Mouse (Mus musculus): Measurements from ENCODE around the gene Mtmr12. TPM values are rescaled to one million over a fixed set of nuclear protein-coding genes. Genes with fewer than 3 reads are reported as not detected.

Gene Mtmr12
- polyA plus RNA-seq, 1 experiment: 30.5 TPM

DNA sequence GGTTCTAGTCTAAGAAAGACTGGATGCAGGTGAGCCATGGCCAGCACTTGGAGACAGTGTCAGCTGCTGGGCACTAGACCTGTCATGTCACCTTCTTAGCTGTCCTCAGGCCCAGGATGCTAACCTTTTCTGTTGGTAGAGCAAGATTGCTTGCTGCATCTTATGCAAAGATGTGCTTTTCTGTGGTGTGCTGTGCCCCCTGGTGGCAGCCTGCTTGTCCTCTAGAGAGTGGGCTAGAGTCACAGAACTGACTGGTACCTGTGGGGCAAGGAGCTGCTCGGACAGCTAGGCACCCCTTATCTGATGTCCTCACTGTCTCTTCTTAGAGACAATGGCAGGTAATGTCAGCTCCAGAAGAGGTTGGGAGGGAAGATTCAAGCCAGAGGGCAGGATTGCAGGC, 63.2 kb downstream of the Mtmr12 start:
- Histone ChIP-seq H3K4me1 (ENCODE audit: control insufficient read depth, insufficient read depth, low read length) (no peaks in the 10 kb centered on the region), H3K27ac (ENCODE audit: insufficient read depth, low read length) (no peak overlapping the region), H3K4me3 (ENCODE audit: insufficient read depth, low read length) (no peak overlapping the region)
- no peak for TF ChIP-seq POLR2A (IDR thresholded peaks at IDR 0.05; ENCODE audit: extremely low read depth, insufficient read depth, low read length)
- peak; percentile 88 for TF ChIP-seq CTCF (IDR thresholded peaks at IDR 0.05; ENCODE audit: extremely low read depth, insufficient read depth, low read length)

DNA sequence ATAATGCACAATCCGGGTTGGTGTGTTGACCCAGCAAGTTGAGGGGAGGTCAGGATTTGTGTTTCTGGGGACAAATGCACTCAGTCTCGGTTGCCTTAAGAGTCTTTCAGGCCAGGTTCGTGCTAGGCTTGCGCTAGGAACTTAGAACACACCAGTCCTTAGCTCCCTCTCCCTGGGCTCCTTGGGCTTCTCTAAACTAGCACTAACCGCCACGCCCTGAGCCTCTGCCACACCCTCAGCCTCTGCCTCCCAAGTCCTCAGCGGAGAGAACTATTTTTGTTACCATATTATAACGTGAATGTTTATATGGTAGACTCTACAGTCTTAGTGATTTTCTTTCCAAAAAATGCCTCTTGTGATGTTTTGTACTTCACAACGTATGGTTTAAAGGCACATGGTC, 66.5 kb downstream of the Mtmr12 start:
- no peaks in the 10 kb centered on the region for H3K4me1 ChIP-seq (ENCODE audit: control insufficient read depth, insufficient read depth, low read length)
- H3K27ac ChIP-seq (ENCODE audit: insufficient read depth, low read length): no peak overlapping the region
- TF ChIP-seq POLR2A (IDR thresholded peaks at IDR 0.05; ENCODE audit: extremely low read depth, insufficient read depth, low read length) (no peak), CTCF (IDR thresholded peaks at IDR 0.05; ENCODE audit: extremely low read depth, insufficient read depth, low read length) (no peak)
- no peak overlapping the region for H3K4me3 ChIP-seq (ENCODE audit: insufficient read depth, low read length)

DNA sequence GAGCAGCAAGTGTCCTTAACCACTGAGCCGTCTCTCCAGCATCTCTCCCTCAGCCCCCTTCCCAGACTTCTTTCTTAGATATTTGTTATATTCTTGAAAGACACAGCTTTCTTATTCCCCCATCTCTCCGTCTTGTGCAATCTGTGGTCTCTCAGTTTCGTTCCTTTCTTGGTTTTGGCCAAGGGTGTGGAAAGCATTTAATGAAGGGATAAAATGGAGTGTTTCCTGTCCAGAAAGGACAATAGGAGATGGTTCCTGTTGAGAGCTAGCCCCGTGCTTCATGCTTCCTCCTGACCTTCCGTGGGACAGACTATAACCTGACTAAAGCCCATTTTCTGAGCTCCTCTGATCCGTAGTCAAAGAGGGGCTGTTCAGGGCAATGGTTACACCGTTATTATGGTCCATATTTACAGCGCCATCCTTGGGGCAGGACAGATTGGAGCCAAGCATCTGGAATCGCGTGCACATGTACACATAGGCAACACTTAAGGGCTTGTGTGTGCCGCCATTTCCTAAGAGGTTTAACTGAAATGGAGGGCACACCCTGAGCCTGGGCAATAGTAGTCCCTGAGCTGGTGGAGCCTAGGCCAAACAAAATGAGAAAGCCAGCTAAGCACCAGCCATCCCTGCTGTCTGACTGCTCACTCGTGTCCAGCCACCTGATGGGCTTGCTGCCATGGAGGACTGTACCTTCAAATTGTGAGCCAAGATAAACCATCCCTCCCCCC, 68.7 kb downstream of the Mtmr12 start:
- H3K4me3 ChIP-seq (ENCODE audit: insufficient read depth, low read length): no peak overlapping the region
- H3K4me1 ChIP-seq (ENCODE audit: control insufficient read depth, insufficient read depth, low read length): no peaks in the 10 kb centered on the region
- H3K27ac ChIP-seq (ENCODE audit: insufficient read depth, low read length): no peak overlapping the region
- TF ChIP-seq POLR2A (IDR thresholded peaks at IDR 0.05; ENCODE audit: extremely low read depth, insufficient read depth, low read length) (no peak), CTCF (IDR thresholded peaks at IDR 0.05; ENCODE audit: extremely low read depth, insufficient read depth, low read length) (no peak)

DNA sequence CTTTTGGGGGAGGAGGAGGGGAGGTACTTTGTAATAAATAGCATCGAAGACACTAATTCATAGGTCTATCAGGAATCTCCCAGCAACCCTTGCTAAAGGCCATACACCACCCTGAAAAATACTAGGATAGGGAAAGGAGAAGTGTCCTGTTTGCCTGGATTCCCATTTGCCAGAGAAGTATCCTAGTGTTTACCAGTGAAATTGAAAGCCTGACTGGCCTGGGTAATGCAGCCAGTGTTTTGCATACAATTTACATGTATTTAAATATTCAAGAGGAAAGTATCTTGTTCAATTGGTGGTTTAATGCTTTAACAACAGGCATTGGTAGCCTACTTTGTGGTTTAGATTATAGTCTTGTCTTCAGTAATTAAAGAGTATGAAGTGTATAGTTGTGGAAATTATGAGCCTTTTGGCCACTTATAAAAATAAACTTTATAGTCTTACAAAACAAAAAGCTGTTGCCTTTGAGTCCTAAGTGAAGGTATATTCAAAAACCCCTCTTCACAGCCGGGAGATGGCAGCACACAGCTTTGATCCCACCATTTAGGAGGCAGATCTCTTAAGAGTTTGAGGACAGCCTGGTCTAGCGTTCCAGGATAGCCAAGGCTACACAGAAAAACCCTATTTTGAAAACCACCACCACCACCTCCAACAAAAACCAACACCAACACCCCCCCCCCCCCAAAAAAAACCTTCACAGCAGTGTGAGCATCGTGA, 69.4 kb downstream of the Mtmr12 start:
- H3K4me1 ChIP-seq (ENCODE audit: control insufficient read depth, insufficient read depth, low read length): no peaks in the 10 kb centered on the region
- H3K27ac ChIP-seq (ENCODE audit: insufficient read depth, low read length): no peak overlapping the region
- TF ChIP-seq POLR2A (IDR thresholded peaks at IDR 0.05; ENCODE audit: extremely low read depth, insufficient read depth, low read length) (no peak), CTCF (IDR thresholded peaks at IDR 0.05; ENCODE audit: extremely low read depth, insufficient read depth, low read length) (peak; percentile 22; the same call in 1 of the 2 replicates)
- H3K4me3 ChIP-seq (ENCODE audit: insufficient read depth, low read length): no peak overlapping the region

DNA sequence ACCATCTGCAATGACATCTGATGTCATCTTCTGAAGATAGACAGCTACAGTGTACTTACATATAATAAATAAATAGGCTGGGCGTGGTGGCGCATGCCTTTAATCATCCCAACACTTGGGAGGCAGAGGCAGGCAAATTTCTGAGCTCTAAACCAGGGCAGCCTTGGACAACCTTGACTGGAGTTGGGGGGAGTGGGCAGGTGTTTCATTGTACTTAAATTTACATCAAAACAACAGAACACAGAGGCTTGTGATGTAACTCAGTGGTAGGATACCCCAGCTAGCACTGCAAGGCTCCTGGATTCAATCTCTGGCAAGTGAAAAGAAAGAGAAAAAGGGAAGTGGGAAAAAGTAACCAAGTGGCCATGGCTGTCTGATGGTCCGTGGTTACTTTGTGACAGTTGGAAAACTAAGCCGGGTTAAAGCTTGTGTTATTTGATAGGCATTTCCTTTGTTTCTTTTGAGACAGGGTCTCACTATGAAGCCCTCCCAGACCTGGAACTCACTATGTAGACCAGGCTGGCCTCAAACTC, 70.3 kb downstream of the Mtmr12 start:
- H3K4me3 ChIP-seq (ENCODE audit: insufficient read depth, low read length): no peak overlapping the region
- H3K27ac ChIP-seq (ENCODE audit: insufficient read depth, low read length): no peak overlapping the region
- TF ChIP-seq POLR2A (IDR thresholded peaks at IDR 0.05; ENCODE audit: extremely low read depth, insufficient read depth, low read length) (no peak), CTCF (IDR thresholded peaks at IDR 0.05; ENCODE audit: extremely low read depth, insufficient read depth, low read length) (no peak)
- H3K4me1 ChIP-seq (ENCODE audit: control insufficient read depth, insufficient read depth, low read length): no peaks in the 10 kb centered on the region

DNA sequence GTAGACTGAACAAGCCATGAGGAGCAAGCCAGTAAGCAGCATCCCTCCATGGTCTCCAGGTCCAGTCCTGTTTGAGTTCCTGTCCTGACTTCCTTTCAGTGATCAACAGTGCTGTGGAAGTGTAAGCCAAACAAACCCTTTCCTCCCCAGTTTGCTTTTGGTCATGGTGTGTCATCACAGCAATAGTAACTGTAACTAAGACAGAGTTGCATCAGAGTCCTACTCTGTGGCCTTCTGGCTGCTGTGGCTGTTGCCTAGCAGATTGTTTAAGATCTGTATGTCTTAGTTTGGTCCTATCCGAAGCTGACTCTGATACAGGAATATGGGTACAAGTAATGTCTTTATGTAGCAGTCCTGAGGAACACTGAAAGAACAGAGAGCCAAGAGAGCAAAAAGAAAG, 75.0 kb downstream of the Mtmr12 start:
- no peak overlapping the region for H3K4me3 ChIP-seq (ENCODE audit: insufficient read depth, low read length)
- TF ChIP-seq CTCF (IDR thresholded peaks at IDR 0.05; ENCODE audit: extremely low read depth, insufficient read depth, low read length) (no peak), POLR2A (IDR thresholded peaks at IDR 0.05; ENCODE audit: extremely low read depth, insufficient read depth, low read length) (no peak)
- no peaks in the 10 kb centered on the region; the same call in 1 of the 2 replicates for H3K4me1 ChIP-seq (ENCODE audit: control insufficient read depth, insufficient read depth, low read length)
- no peak overlapping the region for H3K27ac ChIP-seq (ENCODE audit: insufficient read depth, low read length)

- TF ChIP-seq POLR2A (IDR thresholded peaks at IDR 0.05; ENCODE audit: extremely low read depth, insufficient read depth, low read length): no peak
- TF ChIP-seq CTCF (IDR thresholded peaks at IDR 0.05; ENCODE audit: extremely low read depth, insufficient read depth, low read length): no peak
- H3K27ac ChIP-seq (ENCODE audit: insufficient read depth, low read length): no peak overlapping the region
- H3K4me1 ChIP-seq (ENCODE audit: control insufficient read depth, insufficient read depth, low read length): no peaks in the 10 kb centered on the region; the same call in 1 of the 2 replicates
- H3K4me3 ChIP-seq (ENCODE audit: insufficient read depth, low read length): no peak overlapping the region
These were observed 80.1 kb downstream of the Mtmr12 start for GRCm38 (mm10) chr15:12284794-12285534.

- TF ChIP-seq CTCF (IDR thresholded peaks at IDR 0.05; ENCODE audit: extremely low read depth, insufficient read depth, low read length): no peak
- no peak for TF ChIP-seq POLR2A (IDR thresholded peaks at IDR 0.05; ENCODE audit: extremely low read depth, insufficient read depth, low read length)
- Histone ChIP-seq H3K4me3 (ENCODE audit: insufficient read depth, low read length) (no peak overlapping the region), H3K27ac (ENCODE audit: insufficient read depth, low read length) (no peak overlapping the region), H3K4me1 (ENCODE audit: control insufficient read depth, insufficient read depth, low read length) (no peaks in the 10 kb centered on the region; the same call in 1 of the 2 replicates)
These were observed 80.6 kb downstream of the Mtmr12 start for GRCm38 (mm10) chr15:12285535-12285809.

DNA sequence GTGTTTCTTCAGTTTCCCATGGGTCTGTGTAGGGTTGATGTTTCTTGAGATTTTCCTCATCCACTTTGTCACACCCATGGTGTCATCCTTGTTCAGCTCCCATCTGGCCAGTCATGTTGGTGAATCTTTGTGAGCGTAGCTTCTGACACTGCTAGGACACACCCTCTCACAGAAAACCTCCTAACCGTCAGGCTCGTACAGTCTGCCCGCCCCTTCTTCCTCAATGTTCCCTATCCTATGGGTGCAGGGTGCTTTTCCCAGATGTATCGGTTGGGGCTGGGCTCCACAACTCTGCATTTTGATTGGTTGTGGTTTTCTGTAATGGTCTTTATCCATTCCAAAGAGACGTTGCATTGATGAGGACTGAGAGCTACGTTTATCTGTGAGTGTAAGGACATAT, 85.5 kb downstream of the Mtmr12 start:
- TF ChIP-seq CTCF (IDR thresholded peaks at IDR 0.05; ENCODE audit: extremely low read depth, insufficient read depth, low read length) (no peak), POLR2A (IDR thresholded peaks at IDR 0.05; ENCODE audit: extremely low read depth, insufficient read depth, low read length) (no peak)

More for the DNA sequence above, 85.5 kb downstream of the Mtmr12 start:
- Histone ChIP-seq H3K27ac (ENCODE audit: insufficient read depth, low read length) (no peak overlapping the region), H3K4me1 (ENCODE audit: control insufficient read depth, insufficient read depth, low read length) (no peaks in the 10 kb centered on the region), H3K4me3 (ENCODE audit: insufficient read depth, low read length) (no peak overlapping the region)

Data from cortical plate, adult 2 months (tissue).